Mouse (Mus musculus) brain, embryonic 18.5 days (tissue): ENCODE results near the gene Trim63.
A peak's percentile ranks its signal among the peaks of the same experiment; 100 is the strongest.
"Not testable (repeated sequence)": the region's sequence is repeated elsewhere in the genome, so short reads cannot be mapped to it uniquely, and the experiment has no call there.

ENCODE experiments used
- DNase-seq: peaks from one replicate; pipeline ENCODE4 v3.0.0-alpha.2; 2012; ENCODE audit warnings: low read depth, low spot score

Trim63 gene

GRCm38 (mm10) chr4:134314876-134315275, at the start of gene Trim63:
TSS of gene Trim63 (plus strand) at chr4:134315120.
- no peak for DNase-seq

- DNase-seq, result no peak
Measured at GRCm38 (mm10) chr4:134265860-134266585, 48.9 kb upstream of the Trim63 start.

- DNase-seq, result no peak
Measured at GRCm38 (mm10) chr4:134268102-134268655, 46.7 kb upstream of the Trim63 start.

- not testable (repeated sequence) for DNase-seq
Measured at GRCm38 (mm10) chr4:134269622-134270021, 45.3 kb upstream of the Trim63 start.

- DNase-seq, result no peak
Measured at GRCm38 (mm10) chr4:134271979-134272378, 42.9 kb upstream of the Trim63 start.

GRCm38 (mm10) chr4:134272731-134273416, 42.0 kb upstream of the Trim63 start:
- no peak for DNase-seq

- no peak for DNase-seq
Measured at GRCm38 (mm10) chr4:134273417-134274345, 41.2 kb upstream of the Trim63 start.

GRCm38 (mm10) chr4:134284942-134285341, 30.0 kb upstream of the Trim63 start:
- DNase-seq, result no peak

- DNase-seq, result no peak
Measured at GRCm38 (mm10) chr4:134286226-134287167, 28.4 kb upstream of the Trim63 start.

- DNase-seq, result peak; percentile 84
Measured at GRCm38 (mm10) chr4:134287168-134287564, 27.8 kb upstream of the Trim63 start.

- no peak for DNase-seq
Measured at GRCm38 (mm10) chr4:134287575-134288025, 27.3 kb upstream of the Trim63 start, which contains the start of gene Pdik1l. TSS of gene Pdik1l (minus strand) at chr4:134287895.

GRCm38 (mm10) chr4:134288397-134289256, 26.3 kb upstream of the Trim63 start:
- no peak for DNase-seq

GRCm38 (mm10) chr4:134292067-134292466, 22.9 kb upstream of the Trim63 start:
- DNase-seq, result no peak

GRCm38 (mm10) chr4:134293061-134293691, 21.7 kb upstream of the Trim63 start:
- DNase-seq, result no peak

- no peak for DNase-seq
Measured at GRCm38 (mm10) chr4:134293692-134294163, 21.2 kb upstream of the Trim63 start.

GRCm38 (mm10) chr4:134296096-134296495, 18.8 kb upstream of the Trim63 start:
- DNase-seq, result not testable (repeated sequence)

- DNase-seq, result no peak
Measured at GRCm38 (mm10) chr4:134296523-134296922, 18.4 kb upstream of the Trim63 start.

- DNase-seq, result no peak
Measured at GRCm38 (mm10) chr4:134297369-134297768, 17.6 kb upstream of the Trim63 start.
